Mouse (Mus musculus): Measurements from ENCODE around the gene Pdgfc. TPM values are rescaled to one million over a fixed set of nuclear protein-coding genes. Genes with fewer than 3 reads are reported as not detected.

Pdgfc gene
- polyA plus RNA-seq, 1 experiment from 2014 or later: 36.0 TPM

GRCm38 (mm10) chr3:81029909-81030308 lies 6.3 kb upstream of the Pdgfc start:
- Histone ChIP-seq H3K9me3 (no peaks in the 10 kb centered on the region), H3K27ac (no peak overlapping the region), H3K4me2 (no peak overlapping the region), H3K27me3 (no peaks in the 10 kb centered on the region), H3K4me1 (peaks cover 24% of the 10 kb centered on the region), H3K36me3 (no peaks in the 10 kb centered on the region), H3K4me3 (no peak overlapping the region), H3K9ac (no peak overlapping the region)
- ATAC-seq (ENCODE audit: insufficient number of reproducible peaks, insufficient read depth, low FRiP score, low TSS enrichment, low read depth): no peak
- WGBS: 32% methylated on average over 3 of the region's 3 CpGs

DNA sequence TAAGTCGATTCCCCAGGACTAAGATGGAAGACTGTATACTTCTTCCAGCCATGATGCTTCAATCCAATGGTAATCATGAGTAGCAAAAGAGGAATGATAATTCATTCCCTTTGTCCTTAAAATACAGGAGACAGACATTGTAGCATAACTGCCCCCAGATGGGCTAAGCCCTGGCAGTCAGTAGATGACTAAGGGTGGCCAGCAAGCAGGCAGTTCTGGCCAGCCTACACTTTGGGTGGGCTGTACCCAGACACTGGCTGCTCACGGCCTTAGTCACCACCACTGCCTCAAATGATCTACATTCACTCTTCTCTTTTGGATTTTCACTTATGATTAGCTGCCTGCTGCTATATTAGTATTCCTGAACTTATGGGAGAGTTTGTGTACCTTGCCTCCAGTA lies 5.9 kb upstream of the Pdgfc start:
- H3K9ac ChIP-seq: no peak overlapping the region
- no peaks in the 10 kb centered on the region for H3K36me3 ChIP-seq
- ATAC-seq (ENCODE audit: insufficient number of reproducible peaks, insufficient read depth, low FRiP score, low TSS enrichment, low read depth): no peak
- no peak overlapping the region for H3K4me2 ChIP-seq
- H3K9me3 ChIP-seq: no peaks in the 10 kb centered on the region
- WGBS: 54% methylated on average over 2 of the region's 2 CpGs
- H3K4me3 ChIP-seq: no peak overlapping the region
- peaks cover 24% of the 10 kb centered on the region for H3K4me1 ChIP-seq
- H3K27me3 ChIP-seq: no peaks in the 10 kb centered on the region
- no peak overlapping the region for H3K27ac ChIP-seq

DNA sequence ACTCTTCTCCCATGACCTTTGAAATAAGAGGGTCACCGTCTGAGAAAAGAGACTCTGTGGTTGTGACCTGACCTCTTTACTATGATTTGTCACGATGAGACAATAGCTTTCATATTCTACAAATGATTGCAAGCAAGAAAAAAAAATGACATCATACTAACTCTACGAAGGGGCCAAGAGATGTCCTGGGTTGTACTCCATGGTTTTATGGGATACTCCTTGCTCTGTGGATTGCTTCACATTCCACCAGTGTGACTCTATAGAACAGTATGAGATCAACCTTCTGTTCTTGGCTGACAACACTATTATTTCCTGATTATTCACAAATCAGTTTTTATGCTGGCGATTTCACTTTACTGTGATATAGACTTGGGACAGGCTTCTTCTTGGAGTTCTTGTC lies 4.2 kb upstream of the Pdgfc start:
- H3K27ac ChIP-seq: no peak overlapping the region
- H3K27me3 ChIP-seq: no peaks in the 10 kb centered on the region
- no peak overlapping the region for H3K9ac ChIP-seq
- ATAC-seq (ENCODE audit: insufficient number of reproducible peaks, insufficient read depth, low FRiP score, low TSS enrichment, low read depth): no peak
- no peaks in the 10 kb centered on the region for H3K36me3 ChIP-seq
- 73% methylated on average over 4 of the region's 4 CpGs for WGBS
- no peaks in the 10 kb centered on the region for H3K9me3 ChIP-seq
- no peak overlapping the region for H3K4me3 ChIP-seq
- H3K4me2 ChIP-seq: no peak overlapping the region
- peaks cover 30% of the 10 kb centered on the region for H3K4me1 ChIP-seq

DNA sequence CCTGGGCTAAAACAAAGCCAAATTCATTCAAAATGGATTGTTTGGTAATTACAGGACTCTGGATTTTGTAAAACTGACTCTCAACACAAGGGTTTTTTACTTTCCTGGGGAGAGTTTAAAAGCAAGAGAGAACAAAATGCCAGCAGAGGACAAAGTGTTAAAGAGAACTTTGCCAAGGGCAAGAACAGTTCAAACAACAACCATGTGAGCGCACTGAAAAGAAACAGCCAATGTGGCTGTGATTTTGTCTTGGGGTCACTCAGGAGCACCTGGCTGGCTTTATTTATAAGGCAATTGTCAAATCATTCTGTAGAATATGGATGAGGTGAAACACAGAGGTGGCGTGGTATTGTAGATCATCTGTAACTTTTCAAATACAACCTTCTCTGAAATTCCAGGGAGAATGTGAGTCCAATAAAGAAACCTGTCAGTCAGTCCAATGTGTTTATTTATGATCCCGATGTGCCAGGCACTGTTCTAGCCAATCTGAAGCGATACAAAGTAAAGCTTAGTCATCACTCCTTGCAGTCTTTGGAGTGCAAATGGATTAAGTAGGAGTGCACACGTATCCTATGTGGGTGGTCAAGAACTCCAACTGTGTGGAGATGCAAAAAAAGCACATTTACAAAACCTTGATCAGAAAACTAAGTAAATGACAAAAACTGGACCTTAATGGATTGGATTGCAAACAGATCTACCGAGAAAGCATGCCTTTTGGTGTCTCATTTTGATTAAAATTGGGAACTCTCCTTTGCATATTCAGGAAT lies 1.7 kb upstream of the Pdgfc start:
- no peak overlapping the region for H3K9ac ChIP-seq
- peaks cover 32% of the 10 kb centered on the region for H3K4me1 ChIP-seq
- H3K4me3 ChIP-seq: no peak overlapping the region
- H3K27ac ChIP-seq: no peak overlapping the region
- H3K4me2 ChIP-seq: no peak overlapping the region
- WGBS: 44% methylated on average over 6 of the region's 6 CpGs
- no peaks in the 10 kb centered on the region for H3K27me3 ChIP-seq
- H3K9me3 ChIP-seq: no peaks in the 10 kb centered on the region
- no peaks in the 10 kb centered on the region for H3K36me3 ChIP-seq
- ATAC-seq (ENCODE audit: insufficient number of reproducible peaks, insufficient read depth, low FRiP score, low TSS enrichment, low read depth): no peak

GRCm38 (mm10) chr3:81036554-81037311 lies 517 bp downstream of the Pdgfc start:
- WGBS: 0% methylated on average over 42 of the region's 68 CpGs
- peak; percentile 70 for ATAC-seq (ENCODE audit: insufficient number of reproducible peaks, insufficient read depth, low FRiP score, low TSS enrichment, low read depth)
- H3K4me2 ChIP-seq: peak overlapping the region; percentile 85
- H3K9ac ChIP-seq: peak overlapping the region; percentile 88
- H3K9me3 ChIP-seq: no peaks in the 10 kb centered on the region
- H3K36me3 ChIP-seq: no peaks in the 10 kb centered on the region
- peaks cover 25% of the 10 kb centered on the region for H3K4me1 ChIP-seq
- H3K4me3 ChIP-seq: peak overlapping the region; percentile 77
- no peaks in the 10 kb centered on the region for H3K27me3 ChIP-seq
- peak overlapping the region; percentile 93 for H3K27ac ChIP-seq

- Histone ChIP-seq H3K27ac (peak overlapping the region; percentile 93), H3K9me3 (no peaks in the 10 kb centered on the region), H3K27me3 (no peaks in the 10 kb centered on the region), H3K9ac (peak overlapping the region; percentile 88), H3K4me3 (peak overlapping the region; percentile 77), H3K36me3 (no peaks in the 10 kb centered on the region), H3K4me2 (peak overlapping the region; percentile 85), H3K4me1 (peaks cover 25% of the 10 kb centered on the region)
- under 1% methylated on average over 34 of the region's 34 CpGs for WGBS
- ATAC-seq (ENCODE audit: insufficient number of reproducible peaks, insufficient read depth, low FRiP score, low TSS enrichment, low read depth): peak; percentile 46
Observed at GRCm38 (mm10) chr3:81037312-81037859, 1.2 kb downstream of the Pdgfc start.

- ATAC-seq (ENCODE audit: insufficient number of reproducible peaks, insufficient read depth, low FRiP score, low TSS enrichment, low read depth): no peak
- WGBS: 50% methylated on average over 2 of the region's 2 CpGs
- H3K27ac ChIP-seq: peak overlapping the region; percentile 51; the same call in 1 of the 2 replicates
- peak overlapping the region; percentile 77 for H3K4me3 ChIP-seq
- no peaks in the 10 kb centered on the region for H3K9me3 ChIP-seq
- 0 out of 2 replicates have a peak overlapping the region, but pooled peaks have one; percentile 44 for H3K9ac ChIP-seq
- H3K4me2 ChIP-seq: peak overlapping the region; percentile 85
- H3K36me3 ChIP-seq: no peaks in the 10 kb centered on the region
- peaks cover 17% of the 10 kb centered on the region for H3K4me1 ChIP-seq
- no peaks in the 10 kb centered on the region for H3K27me3 ChIP-seq
Observed at GRCm38 (mm10) chr3:81039131-81039653, 3.0 kb downstream of the Pdgfc start.

DNA sequence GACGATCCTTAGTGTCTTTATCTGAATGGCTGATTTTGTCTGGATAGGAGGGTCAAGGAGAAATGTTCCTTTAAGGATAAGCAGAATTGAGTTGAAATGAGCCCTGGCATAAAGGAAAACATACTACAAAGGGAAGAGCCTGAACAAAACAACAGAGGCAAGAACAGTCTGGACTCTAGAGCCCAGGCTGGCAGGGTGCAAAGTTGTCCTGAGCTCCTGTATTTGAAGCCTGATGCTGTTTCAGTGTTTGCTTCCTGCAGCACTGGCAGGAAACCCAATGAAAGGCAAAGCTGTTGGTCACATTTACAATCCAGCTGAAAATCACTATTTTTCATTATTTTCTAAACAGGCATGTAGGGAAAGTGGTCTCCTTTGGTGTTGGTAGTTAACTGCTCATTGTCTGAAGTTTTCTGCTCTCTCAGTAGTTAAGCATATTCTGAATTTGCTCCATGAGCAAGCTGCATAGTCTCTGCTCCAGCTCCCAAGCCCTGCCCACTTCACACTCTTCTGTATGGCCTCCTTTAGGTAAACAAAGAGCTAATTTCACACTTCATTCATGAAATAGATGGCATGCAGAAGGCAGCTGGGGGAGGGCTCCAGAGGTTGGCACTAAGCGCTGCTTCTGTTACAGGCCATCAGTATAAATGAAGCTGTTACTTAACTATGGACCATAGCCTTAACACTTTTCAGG lies 8.6 kb downstream of the Pdgfc start:
- Histone ChIP-seq H3K9me3 (no peaks in the 10 kb centered on the region), H3K27me3 (no peaks in the 10 kb centered on the region), H3K4me1 (peaks cover 8% of the 10 kb centered on the region), H3K27ac (no peak overlapping the region), H3K36me3 (no peaks in the 10 kb centered on the region), H3K4me3 (no peak overlapping the region), H3K4me2 (no peak overlapping the region), H3K9ac (no peak overlapping the region)
- no peak for ATAC-seq (ENCODE audit: insufficient number of reproducible peaks, insufficient read depth, low FRiP score, low TSS enrichment, low read depth)
- WGBS: 70% methylated on average over 2 of the region's 2 CpGs

- Histone ChIP-seq H3K27me3 (no peaks in the 10 kb centered on the region), H3K4me2 (no peak overlapping the region), H3K4me3 (no peak overlapping the region), H3K9me3 (no peaks in the 10 kb centered on the region), H3K27ac (no peak overlapping the region), H3K4me1 (peaks cover 8% of the 10 kb centered on the region), H3K36me3 (no peaks in the 10 kb centered on the region), H3K9ac (no peak overlapping the region)
- 79% methylated on average over 5 of the region's 5 CpGs for WGBS
- ATAC-seq (ENCODE audit: insufficient number of reproducible peaks, insufficient read depth, low FRiP score, low TSS enrichment, low read depth): no peak
Observed at GRCm38 (mm10) chr3:81045344-81046050, 9.3 kb downstream of the Pdgfc start.

DNA sequence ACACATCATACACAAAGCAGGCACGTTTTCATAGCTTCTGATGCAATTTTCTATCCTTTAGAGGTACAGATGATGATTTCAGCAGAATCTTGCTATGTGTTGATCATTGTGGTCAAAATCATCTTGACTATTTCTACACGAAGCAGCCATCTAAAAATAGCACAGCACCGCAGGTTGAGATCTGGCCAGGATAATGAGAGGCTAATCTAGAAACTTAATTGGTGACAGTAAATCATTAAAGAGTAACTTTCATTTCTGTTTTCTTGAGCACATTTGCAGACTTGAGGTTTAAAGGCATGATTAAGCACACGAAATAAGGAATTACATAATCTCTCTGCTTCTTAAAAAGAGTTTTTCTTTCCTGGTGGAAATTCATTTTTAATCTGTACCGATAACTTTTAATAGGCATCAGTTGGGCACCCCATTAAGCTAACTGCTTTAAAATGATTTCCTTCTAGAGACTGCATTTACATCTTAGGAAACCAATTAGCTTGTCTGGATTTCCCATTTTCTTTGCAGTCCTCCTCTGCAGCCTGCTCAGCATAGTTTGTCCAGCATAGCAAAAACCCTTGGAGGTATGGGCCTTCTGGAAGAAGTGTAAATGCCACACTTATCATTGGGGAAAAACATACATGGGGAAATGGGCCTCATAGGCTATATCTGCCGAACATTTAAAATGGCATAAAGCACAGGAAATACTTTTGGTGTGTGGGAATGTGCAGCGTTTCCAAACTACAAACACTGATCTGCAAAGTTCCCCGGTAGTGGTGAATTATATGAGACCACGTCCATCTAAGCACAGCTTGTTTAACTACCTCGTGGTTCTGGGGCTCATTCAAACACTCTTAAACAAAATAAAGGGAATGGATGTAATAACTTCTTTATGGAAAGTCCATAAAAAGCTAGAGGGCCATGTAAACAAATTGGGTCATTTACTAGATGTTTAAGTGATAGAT lies 10.7 kb downstream of the Pdgfc start:
- no peak for ATAC-seq (ENCODE audit: insufficient number of reproducible peaks, insufficient read depth, low FRiP score, low TSS enrichment, low read depth)
- no peaks in the 10 kb centered on the region for H3K9me3 ChIP-seq
- 55% methylated on average over 10 of the region's 10 CpGs for WGBS
- no peak overlapping the region for H3K27ac ChIP-seq
- no peaks in the 10 kb centered on the region for H3K27me3 ChIP-seq
- no peaks in the 10 kb centered on the region for H3K36me3 ChIP-seq
- peaks cover 8% of the 10 kb centered on the region for H3K4me1 ChIP-seq
- H3K4me2 ChIP-seq: no peak overlapping the region
- H3K9ac ChIP-seq: no peak overlapping the region
- no peak overlapping the region for H3K4me3 ChIP-seq

Measured in embryonic facial prominence, embryonic 13.5 days (tissue).